Mouse (Mus musculus): ENCODE measurements around the gene Cabp1.

The Cabp1 gene

GRCm38 (mm10) chr5:115193669-115194625 is at the start of gene Cabp1:
Gene Cabp1 (minus strand): TSS chr5:115194381.
- peak; percentile 63 to 66 for DNase-seq

- no peak for DNase-seq
These were observed 46.0 kb upstream of the Cabp1 start for GRCm38 (mm10) chr5:115240191-115240590.

GRCm38 (mm10) chr5:115238729-115239195 is 44.6 kb upstream of the Cabp1 start:
- no peak for DNase-seq

- peak; percentile 86 to 90 for DNase-seq
These were observed 43.9 kb upstream of the Cabp1 start for GRCm38 (mm10) chr5:115237803-115238728.

GRCm38 (mm10) chr5:115235786-115236263 is 41.6 kb upstream of the Cabp1 start, which contains the start of gene Pop5:
Gene Pop5 (plus strand): TSS chr5:115235836.
- peak; percentile 62 to 63 for DNase-seq

- DNase-seq: peak; percentile 20 to 35
These were observed 41.2 kb upstream of the Cabp1 start for GRCm38 (mm10) chr5:115235323-115235771.

- no peak for DNase-seq
These were observed 40.3 kb upstream of the Cabp1 start for GRCm38 (mm10) chr5:115234519-115234918.

GRCm38 (mm10) chr5:115233031-115233780 is 39.0 kb upstream of the Cabp1 start:
- no peak for DNase-seq

- no peak for DNase-seq
These were observed 38.3 kb upstream of the Cabp1 start for GRCm38 (mm10) chr5:115232516-115232915.

GRCm38 (mm10) chr5:115231552-115232120 is 37.5 kb upstream of the Cabp1 start:
- no peak for DNase-seq

GRCm38 (mm10) chr5:115230830-115231551 is 36.8 kb upstream of the Cabp1 start:
- DNase-seq: no peak

GRCm38 (mm10) chr5:115222485-115222884 is 28.3 kb upstream of the Cabp1 start:
- DNase-seq: no peak

GRCm38 (mm10) chr5:115220931-115221640 is 26.9 kb upstream of the Cabp1 start:
- no peak for DNase-seq

GRCm38 (mm10) chr5:115217998-115218397 is 23.8 kb upstream of the Cabp1 start:
- no peak for DNase-seq

- DNase-seq: no peak
These were observed 21.3 kb upstream of the Cabp1 start for GRCm38 (mm10) chr5:115215273-115216185.

- DNase-seq: no peak
These were observed 20.7 kb upstream of the Cabp1 start for GRCm38 (mm10) chr5:115214864-115215263.

GRCm38 (mm10) chr5:115212861-115213260 is 18.7 kb upstream of the Cabp1 start:
- no peak for DNase-seq

GRCm38 (mm10) chr5:115212451-115212850 is 18.3 kb upstream of the Cabp1 start:
- DNase-seq: no peak

GRCm38 (mm10) chr5:115210380-115210779 is 16.2 kb upstream of the Cabp1 start:
- peak; percentile 16 to 25 for DNase-seq
